Mouse (Mus musculus): Measurements from ENCODE around the gene Nbea. TPM values are rescaled to one million over a fixed set of nuclear protein-coding genes. Genes with fewer than 3 reads are reported as not detected.
A peak's percentile ranks its signal among the peaks of the same experiment; 100 is the strongest.

Gene Nbea
- polyA plus RNA-seq, 1 experiment from 2014 or later, result 31.0 TPM

DNA sequence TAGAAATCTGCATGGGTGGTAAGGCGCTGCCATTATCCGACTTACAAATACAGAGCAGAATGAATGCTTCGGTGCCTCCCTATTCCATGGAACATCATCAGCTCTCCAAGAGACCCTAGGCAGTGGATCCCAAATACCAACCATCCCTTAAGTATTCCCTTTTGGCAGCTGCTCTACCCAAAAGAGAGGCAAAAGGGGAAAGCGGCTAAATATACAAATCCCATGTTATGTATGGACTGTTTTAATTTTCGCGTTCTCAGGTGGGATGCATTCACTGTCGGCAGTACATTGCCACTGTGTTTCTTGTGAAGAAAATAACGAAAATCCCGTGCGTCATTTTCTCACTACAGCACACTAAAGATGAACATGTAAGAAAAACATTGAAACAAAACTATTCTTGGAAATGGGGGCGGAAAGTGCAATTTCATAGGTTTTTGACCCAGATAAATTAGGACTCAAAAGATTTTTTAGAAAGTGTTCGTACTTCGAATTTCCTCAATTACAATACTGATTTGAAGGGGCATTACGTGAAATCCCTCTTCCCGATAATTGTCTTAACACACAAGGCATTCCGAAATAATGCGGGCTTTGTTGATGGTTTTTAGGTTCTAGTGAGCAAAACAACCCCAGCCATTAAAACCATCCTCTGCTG is 396.5 kb downstream of the Nbea start:
- peak overlapping the region; percentile 54 for H3K4me2 ChIP-seq
- no peak for ATAC-seq (ENCODE audit: low FRiP score)
- H3K4me3 ChIP-seq (replicated peaks), result peak overlapping the region; percentile 34
- 2% methylated on average over 17 of the region's 17 CpGs for WGBS
- peak overlapping the region; percentile 53; the same call in 1 of the 2 replicates for H3K9ac ChIP-seq
- peaks cover 45% of the 10 kb centered on the region for H3K4me1 ChIP-seq
- peak overlapping the region; percentile 63; the same call in 1 of the 2 replicates for H3K27ac ChIP-seq
- no peaks in the 10 kb centered on the region for H3K36me3 ChIP-seq (replicated peaks)
- peaks cover 68% of the 10 kb centered on the region for H3K27me3 ChIP-seq
- no peaks in the 10 kb centered on the region for H3K9me3 ChIP-seq

GRCm38 (mm10) chr3:55785981-55786725 is 397.3 kb downstream of the Nbea start:
- peaks cover 51% of the 10 kb centered on the region for H3K4me1 ChIP-seq
- H3K4me3 ChIP-seq (replicated peaks), result peak overlapping the region; percentile 17; the same call in 1 of the 2 replicates
- H3K9ac ChIP-seq, result peak overlapping the region; percentile 5; the same call in 1 of the 2 replicates
- H3K36me3 ChIP-seq (replicated peaks), result no peaks in the 10 kb centered on the region
- H3K27ac ChIP-seq, result no peak overlapping the region
- 6% methylated on average over 3 of the region's 3 CpGs for WGBS
- peaks cover 72% of the 10 kb centered on the region for H3K27me3 ChIP-seq
- no peaks in the 10 kb centered on the region for H3K9me3 ChIP-seq
- no peak for ATAC-seq (ENCODE audit: low FRiP score)
- H3K4me2 ChIP-seq, result peak overlapping the region; percentile 54; the same call in 1 of the 2 replicates

- Histone ChIP-seq H3K27me3 (peaks cover 75% of the 10 kb centered on the region), H3K27ac (no peak overlapping the region), H3K9ac (no peak overlapping the region), H3K4me3 (replicated peaks) (0 out of 2 replicates have a peak overlapping the region, but pooled peaks have one; percentile 15), H3K36me3 (replicated peaks) (no peaks in the 10 kb centered on the region), H3K4me2 (no peak overlapping the region), H3K9me3 (no peaks in the 10 kb centered on the region), H3K4me1 (peaks cover 58% of the 10 kb centered on the region)
- 44% methylated on average over 4 of the region's 4 CpGs for WGBS
- no peak for ATAC-seq (ENCODE audit: low FRiP score)
Measured at GRCm38 (mm10) chr3:55785266-55785980, 398.1 kb downstream of the Nbea start.

- peaks cover 71% of the 10 kb centered on the region for H3K27me3 ChIP-seq
Measured at GRCm38 (mm10) chr3:55784101-55784500, 399.4 kb downstream of the Nbea start.

DNA sequence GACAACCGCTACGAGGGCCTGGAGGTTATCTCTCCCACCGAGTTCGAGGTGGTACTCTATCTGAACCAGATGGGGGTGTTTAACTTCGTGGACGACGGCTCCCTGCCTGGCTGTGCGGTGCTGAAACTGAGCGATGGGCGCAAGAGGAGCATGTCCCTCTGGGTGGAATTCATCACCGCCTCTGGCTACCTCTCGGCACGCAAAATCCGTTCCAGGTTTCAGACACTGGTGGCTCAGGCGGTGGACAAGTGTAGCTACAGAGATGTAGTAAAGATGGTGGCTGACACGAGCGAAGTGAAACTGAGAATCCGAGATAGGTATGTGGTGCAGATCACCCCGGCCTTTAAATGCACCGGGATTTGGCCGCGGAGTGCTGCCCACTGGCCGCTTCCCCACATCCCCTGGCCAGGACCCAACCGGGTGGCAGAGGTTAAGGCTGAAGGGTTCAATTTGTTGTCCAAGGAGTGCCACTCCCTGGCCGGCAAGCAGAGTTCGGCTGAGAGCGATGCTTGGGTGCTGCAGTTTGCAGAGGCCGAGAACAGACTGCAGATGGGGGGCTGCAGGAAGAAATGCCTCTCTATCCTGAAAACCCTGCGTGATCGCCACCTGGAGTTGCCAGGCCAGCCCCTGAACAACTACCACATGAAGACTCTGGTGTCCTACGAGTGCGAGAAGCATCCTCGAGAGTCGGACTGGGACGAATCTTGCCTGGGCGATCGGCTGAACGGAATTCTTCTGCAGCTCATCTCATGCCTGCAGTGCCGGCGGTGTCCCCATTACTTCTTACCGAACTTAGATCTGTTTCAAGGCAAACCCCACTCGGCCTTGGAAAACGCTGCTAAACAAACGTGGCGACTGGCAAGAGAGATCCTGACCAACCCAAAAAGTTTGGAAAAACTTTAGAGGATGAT is 400.1 kb downstream of the Nbea start:
- H3K9me3 ChIP-seq, result no peaks in the 10 kb centered on the region
- H3K9ac ChIP-seq, result peak overlapping the region; percentile 48
- H3K36me3 ChIP-seq (replicated peaks), result no peaks in the 10 kb centered on the region
- H3K4me3 ChIP-seq (replicated peaks), result peak overlapping the region; percentile 37
- H3K27me3 ChIP-seq, result peaks cover 68% of the 10 kb centered on the region
- 2% methylated on average over 45 of the region's 45 CpGs for WGBS
- peak overlapping the region; percentile 66; the same call in 1 of the 2 replicates for H3K27ac ChIP-seq
- H3K4me2 ChIP-seq, result peak overlapping the region; percentile 51
- peaks cover 56% of the 10 kb centered on the region for H3K4me1 ChIP-seq
- ATAC-seq (ENCODE audit: low FRiP score), result no peak

More at GRCm38 (mm10) chr3:55784101-55784500, 399.4 kb downstream of the Nbea start:
- 6% methylated on average over 7 of the region's 7 CpGs for WGBS
- no peaks in the 10 kb centered on the region for H3K9me3 ChIP-seq
- H3K4me2 ChIP-seq, result peak overlapping the region; percentile 51
- ATAC-seq (ENCODE audit: low FRiP score), result no peak
- peak overlapping the region; percentile 37 for H3K4me3 ChIP-seq (replicated peaks)
- H3K4me1 ChIP-seq, result peaks cover 60% of the 10 kb centered on the region
- no peak overlapping the region for H3K9ac ChIP-seq
- no peak overlapping the region for H3K27ac ChIP-seq
- H3K36me3 ChIP-seq (replicated peaks), result no peaks in the 10 kb centered on the region

- no peak for ATAC-seq (ENCODE audit: low FRiP score)
- H3K27me3 ChIP-seq, result peaks cover 74% of the 10 kb centered on the region
Measured at GRCm38 (mm10) chr3:55782771-55783170, 400.7 kb downstream of the Nbea start.

DNA sequence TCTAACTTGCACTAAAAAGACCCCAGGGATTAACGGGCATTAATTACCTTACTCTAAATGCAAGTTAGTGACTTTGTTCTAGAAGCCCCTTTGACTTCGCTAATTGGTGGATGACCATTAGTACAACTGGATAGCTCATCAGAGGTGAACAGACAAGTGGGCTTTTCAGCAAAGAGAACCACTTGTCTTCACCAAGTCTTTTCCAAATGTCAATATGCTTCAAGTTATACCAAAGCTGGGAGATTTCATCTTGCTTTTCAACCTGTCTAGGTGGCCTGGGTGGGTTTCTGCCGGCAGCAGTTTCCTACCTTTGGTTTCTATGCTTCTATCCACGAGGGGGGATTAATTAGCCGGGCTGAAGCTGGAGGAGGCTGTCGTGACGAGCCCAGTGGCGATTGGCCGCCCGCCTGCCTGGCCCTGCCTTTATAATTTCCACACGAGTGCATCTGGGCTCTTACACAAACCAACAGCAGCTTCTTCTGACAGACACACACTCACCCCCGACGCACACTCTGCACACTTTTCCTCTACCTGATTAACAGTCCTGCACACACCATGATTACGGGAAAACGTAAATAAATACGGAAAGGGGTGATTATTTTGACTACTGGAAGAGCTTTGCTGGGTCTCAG is 401.3 kb downstream of the Nbea start, which contains the start of gene Mab21l1:
Mab21l1 (plus strand) TSS at position 455 of the 632 bp plus-strand sequence.
- no peaks in the 10 kb centered on the region for H3K36me3 ChIP-seq (replicated peaks)
- peaks cover 79% of the 10 kb centered on the region for H3K27me3 ChIP-seq
- H3K4me2 ChIP-seq, result peak within 1 kb of the TSS; percentile 51
- peak within 1 kb of the TSS; percentile 37 for H3K4me3 ChIP-seq (replicated peaks)
- no peaks in the 10 kb centered on the region for H3K9me3 ChIP-seq
- peak; percentile 61 for ATAC-seq (ENCODE audit: low FRiP score)
- H3K27ac ChIP-seq, result peak within 1 kb of the TSS; percentile 66
- H3K4me1 ChIP-seq, result peaks cover 56% of the 10 kb centered on the region
- under 1% methylated on average over 16 of the region's 16 CpGs for WGBS
- H3K9ac ChIP-seq, result peak within 1 kb of the TSS; percentile 48

More at GRCm38 (mm10) chr3:55782771-55783170, 400.7 kb downstream of the Nbea start:
- no peaks in the 10 kb centered on the region for H3K9me3 ChIP-seq
- peak overlapping the region; percentile 48 for H3K9ac ChIP-seq
- H3K4me1 ChIP-seq, result peaks cover 56% of the 10 kb centered on the region
- peak overlapping the region; percentile 66 for H3K27ac ChIP-seq
- H3K4me2 ChIP-seq, result peak overlapping the region; percentile 51
- no peaks in the 10 kb centered on the region for H3K36me3 ChIP-seq (replicated peaks)
- H3K4me3 ChIP-seq (replicated peaks), result peak overlapping the region; percentile 37
- WGBS, result under 1% methylated on average over 22 of the region's 22 CpGs

DNA sequence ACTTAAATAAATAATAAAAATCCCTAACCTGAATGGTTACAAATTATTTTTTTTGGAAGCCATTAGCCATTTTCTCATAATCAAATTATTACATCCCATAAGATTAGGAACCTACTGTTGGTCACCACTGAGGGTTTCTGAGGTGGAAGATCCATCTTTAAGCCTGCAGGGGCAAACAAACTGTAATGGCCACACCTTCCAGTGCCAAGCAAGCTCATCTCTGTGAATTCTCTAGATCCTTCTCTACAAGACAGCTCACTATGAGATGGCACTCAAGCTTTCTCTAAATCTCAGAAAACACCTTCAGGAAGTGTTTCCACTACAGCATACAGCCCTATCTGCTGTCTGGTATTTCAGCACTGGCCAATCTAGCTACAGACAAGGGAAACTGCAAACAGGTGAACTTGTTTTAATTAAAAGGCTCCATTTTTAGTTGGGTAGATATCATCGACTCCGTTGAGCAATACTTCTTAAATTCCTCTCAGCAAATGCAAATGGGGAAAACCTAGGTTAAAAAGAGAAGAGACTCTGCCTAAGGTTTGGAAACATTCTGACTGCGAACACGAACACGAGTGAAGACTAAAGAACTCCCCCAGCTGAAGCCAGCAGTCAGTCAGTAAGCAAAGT is 402.0 kb downstream of the Nbea start:
- no peaks in the 10 kb centered on the region for H3K36me3 ChIP-seq (replicated peaks)
- no peak overlapping the region for H3K27ac ChIP-seq
- H3K4me1 ChIP-seq, result peaks cover 56% of the 10 kb centered on the region
- no peak overlapping the region for H3K4me3 ChIP-seq (replicated peaks)
- no peaks in the 10 kb centered on the region for H3K9me3 ChIP-seq
- peaks cover 75% of the 10 kb centered on the region for H3K27me3 ChIP-seq
- 7% methylated on average over 5 of the region's 5 CpGs for WGBS
- ATAC-seq (ENCODE audit: low FRiP score), result no peak
- no peak overlapping the region for H3K9ac ChIP-seq
- H3K4me2 ChIP-seq, result peak overlapping the region; percentile 51; the same call in 1 of the 2 replicates

- Histone ChIP-seq H3K4me3 (replicated peaks) (peak overlapping the region; percentile 28), H3K27me3 (peaks cover 67% of the 10 kb centered on the region), H3K9me3 (no peaks in the 10 kb centered on the region), H3K9ac (0 out of 2 replicates have a peak overlapping the region, but pooled peaks have one; percentile 30), H3K27ac (peak overlapping the region; percentile 65), H3K4me1 (peaks cover 56% of the 10 kb centered on the region), H3K36me3 (replicated peaks) (no peaks in the 10 kb centered on the region), H3K4me2 (peak overlapping the region; percentile 48)
- ATAC-seq (ENCODE audit: low FRiP score), result peak; percentile 73
- under 1% methylated on average over 53 of the region's 53 CpGs for WGBS
Measured at GRCm38 (mm10) chr3:55780120-55781070, 403.1 kb downstream of the Nbea start.
